Mouse (Mus musculus) midbrain, postnatal 0 days (tissue): ENCODE results near the gene Cngb1. TPM values are rescaled to one million over a fixed set of nuclear protein-coding genes. Genes with fewer than 3 reads are reported as not detected.

Experiments
- ATAC-seq: fragments of 200-750 bp; cut with Nextera tagmentation; 2 replicates; pipeline ENCODE4 v1.8.0; 2017; ENCODE audit warnings: moderate number of reproducible peaks, mild to moderate bottlenecking, moderate TSS enrichment, moderate library complexity; ENCODE audit not compliant: low FRiP score
- DNase-seq: peaks from one replicate; pipeline ENCODE4 v3.0.0-alpha.2; 2015; ENCODE audit warnings: low spot score
- H3K27ac ChIP-seq: fragments of 300-500 bp; sonication (generic); 2 replicates; pipeline ENCODE4 v1.5.1; 2014; ENCODE audit warnings: low read depth, mild to moderate bottlenecking, low read length, mixed read lengths
- H3K27me3 ChIP-seq: fragments of 300-500 bp; sonication (generic); 2 replicates; pipeline ENCODE4 v1.6.1; 2014; ENCODE audit warnings: low read length, control low read depth, mixed read lengths; ENCODE audit not compliant: insufficient read depth
- H3K36me3 ChIP-seq: fragments of 300-500 bp; sonication (generic); 2 replicates; pipeline ENCODE4 v1.6.1; 2014; ENCODE audit warnings: low read length, control low read depth, mixed read lengths; ENCODE audit not compliant: insufficient read depth
- H3K4me1 ChIP-seq: fragments of 300-500 bp; sonication (generic); 2 replicates; pipeline ENCODE4 v1.6.1; 2014; ENCODE audit warnings: mild to moderate bottlenecking, control low read depth, antibody characterized with exemption, low read length, mixed read lengths; ENCODE audit not compliant: insufficient read depth
- H3K4me2 ChIP-seq: fragments of 300-500 bp; sonication (generic); 2 replicates; pipeline ENCODE4 v1.6.1; 2014; ENCODE audit warnings: low read depth, mild to moderate bottlenecking, low read length, mixed read lengths; ENCODE audit not compliant: poor library complexity, severe bottlenecking
- H3K4me3 ChIP-seq: fragments of 300-500 bp; sonication (generic); 2 replicates; pipeline ENCODE4 v1.5.1; 2014; ENCODE audit warnings: low read depth, mild to moderate bottlenecking, low read length, moderate library complexity
- H3K9ac ChIP-seq: fragments of 300-500 bp; sonication (generic); replicated peaks from 2 replicates; pipeline ENCODE4 v1.6.1; 2014; ENCODE audit warnings: mild to moderate bottlenecking, low read length, moderate library complexity, mixed read lengths; ENCODE audit not compliant: poor library complexity, severe bottlenecking
- H3K9me3 ChIP-seq: fragments of 300-500 bp; sonication (generic); 2 replicates; pipeline ENCODE4 v1.6.1; 2016; ENCODE audit warnings: low read length, control low read depth
- CTCF ChIP-seq: IDR thresholded peaks from 2 replicates; pipeline ENCODE4 v1.5.1; 2016; ENCODE audit warnings: antibody characterized with exemption, mild to moderate bottlenecking
- WGBS: fragments of 180-500 bp; shearing (Covaris S2); extraction: QIAGEN DNeasy Blood & Tissue Kit; methylation state at CpG from one replicate; pipeline ENCODE4 v1.1.7; 2014; 5-methylcytosine and 5-hydroxymethylcytosine counted together
- polyA plus RNA-seq: library from polyadenylated mRNA; unstranded; fragments of >200 nt; fragmentation: Nextera tagmentation; extraction: Ambion mirVana; gene quantifications from 2 replicates; pipeline ENCODE4 v1.2.1, GENCODE M21; 2015
- total RNA-seq: library from RNA; depleted of rRNA; stranded (reverse); fragments of >200 nt; gene quantifications from 2 replicates; pipeline ENCODE4 v1.2.3, GENCODE M21; 2014

Cngb1 gene
- total and polyA plus RNA-seq, 2 experiments from 2014 or later, result 0.38 to 0.79 TPM

- Histone ChIP-seq H3K27me3 (no peaks in the 10 kb centered on the region), H3K9me3 (no peaks in the 10 kb centered on the region), H3K4me1 (no peaks in the 10 kb centered on the region), H3K4me2 (no peak overlapping the region), H3K9ac (no peak overlapping the region), H3K4me3 (no peak overlapping the region), H3K27ac (no peak overlapping the region), H3K36me3 (no peaks in the 10 kb centered on the region)
- 45% methylated on average over 9 of the region's 9 CpGs for WGBS
- no peak; the same call in 1 of the 2 replicates for ATAC-seq
- no peak for TF ChIP-seq CTCF
- no peak for DNase-seq
Observed at GRCm38 (mm10) chr8:95203326-95204038, 102.9 kb downstream of the Cngb1 start.

GRCm38 (mm10) chr8:95202649-95203275 is 103.6 kb downstream of the Cngb1 start, which contains the start of gene Kifc3:
Gene Kifc3, minus strand, starts transcription at chr8:95202812.
- H3K9me3 ChIP-seq, result no peaks in the 10 kb centered on the region
- 72% methylated on average over 14 of the region's 14 CpGs for WGBS
- no peaks in the 10 kb centered on the region for H3K4me1 ChIP-seq
- no peak for TF ChIP-seq CTCF
- no peaks in the 10 kb centered on the region for H3K27me3 ChIP-seq
- H3K4me2 ChIP-seq, result no peak within 1 kb of the TSS
- H3K27ac ChIP-seq, result no peak within 1 kb of the TSS
- DNase-seq, result no peak
- no peaks in the 10 kb centered on the region for H3K36me3 ChIP-seq
- no peak for ATAC-seq
- no peak within 1 kb of the TSS for H3K9ac ChIP-seq
- no peak within 1 kb of the TSS for H3K4me3 ChIP-seq

GRCm38 (mm10) chr8:95202056-95202570 is 104.3 kb downstream of the Cngb1 start:
- ATAC-seq (no peak), DNase-seq (no peak)
- no peak for TF ChIP-seq CTCF

GRCm38 (mm10) chr8:95201491-95201890 is 104.9 kb downstream of the Cngb1 start:
- Histone ChIP-seq H3K4me3 (no peak overlapping the region), H3K4me1 (no peaks in the 10 kb centered on the region), H3K9me3 (no peaks in the 10 kb centered on the region), H3K27me3 (no peaks in the 10 kb centered on the region), H3K27ac (no peak overlapping the region), H3K4me2 (no peak overlapping the region), H3K36me3 (no peaks in the 10 kb centered on the region), H3K9ac (no peak overlapping the region)
- DNase-seq (no peak), ATAC-seq (no peak)
- 59% methylated on average over 7 of the region's 7 CpGs for WGBS
- no peak for TF ChIP-seq CTCF

More at GRCm38 (mm10) chr8:95202056-95202570, 104.3 kb downstream of the Cngb1 start:
- H3K36me3 ChIP-seq, result no peaks in the 10 kb centered on the region
- H3K4me3 ChIP-seq, result no peak overlapping the region
- 72% methylated on average over 8 of the region's 8 CpGs for WGBS
- no peaks in the 10 kb centered on the region for H3K9me3 ChIP-seq
- no peak overlapping the region for H3K9ac ChIP-seq
- H3K27ac ChIP-seq, result no peak overlapping the region
- H3K27me3 ChIP-seq, result no peaks in the 10 kb centered on the region
- no peaks in the 10 kb centered on the region for H3K4me1 ChIP-seq
- no peak overlapping the region for H3K4me2 ChIP-seq

GRCm38 (mm10) chr8:95200001-95200405 is 106.4 kb downstream of the Cngb1 start:
- DNase-seq, result no peak
- no peak overlapping the region for H3K27ac ChIP-seq
- no peaks in the 10 kb centered on the region for H3K4me1 ChIP-seq
- no peak for TF ChIP-seq CTCF
- WGBS, result 80% methylated on average over 9 of the region's 9 CpGs
- no peak for ATAC-seq
- H3K9me3 ChIP-seq, result no peaks in the 10 kb centered on the region
- no peak overlapping the region for H3K9ac ChIP-seq
- no peak overlapping the region for H3K4me3 ChIP-seq
- H3K4me2 ChIP-seq, result no peak overlapping the region
- no peaks in the 10 kb centered on the region for H3K27me3 ChIP-seq
- no peaks in the 10 kb centered on the region for H3K36me3 ChIP-seq

- Histone ChIP-seq H3K4me2 (no peak overlapping the region), H3K36me3 (no peaks in the 10 kb centered on the region), H3K9me3 (no peaks in the 10 kb centered on the region), H3K27ac (no peak overlapping the region), H3K9ac (no peak overlapping the region), H3K4me3 (no peak overlapping the region), H3K4me1 (no peaks in the 10 kb centered on the region), H3K27me3 (no peaks in the 10 kb centered on the region)
- WGBS, result 74% methylated on average over 11 of the region's 11 CpGs
- DNase-seq (no peak), ATAC-seq (no peak)
- no peak for TF ChIP-seq CTCF
Observed at GRCm38 (mm10) chr8:95195728-95196127, 110.7 kb downstream of the Cngb1 start.
